Mouse (Mus musculus) heart, embryonic 14.5 days (tissue): ENCODE measurements around the gene Grem1. TPM values are rescaled to one million over a fixed set of nuclear protein-coding genes. Genes with fewer than 3 reads are reported as not detected.

ENCODE experiments used
- ATAC-seq: fragments of 200-750 bp; cut with Nextera tagmentation; 2 replicates; pipeline ENCODE4 v1.8.0; 2017; ENCODE audit warnings: low read depth, moderate TSS enrichment; ENCODE audit not compliant: insufficient number of reproducible peaks, insufficient read depth, low FRiP score
- H3K27ac ChIP-seq, 2 experiments: fragments of 200-500 bp in 1 of 2; fragments of 300-500 bp in 1 of 2; sonication (generic) in 1 of 2; replicated peaks in 1 of 2; 2 replicates each; pipeline ENCODE4 v1.5.1; 2012 to 2014; ENCODE audit warnings: low read depth in 2 of 2, low read length in 2 of 2, control low read depth in 1 of 2, mild to moderate bottlenecking in 1 of 2, mixed read lengths in 1 of 2; ENCODE audit not compliant: control insufficient read depth in 1 of 2, insufficient read depth in 1 of 2
- H3K27me3 ChIP-seq: fragments of 300-500 bp; sonication (generic); 2 replicates; pipeline ENCODE4 v1.6.1; 2014; ENCODE audit warnings: mild to moderate bottlenecking, low read length, control low read depth; ENCODE audit not compliant: control insufficient read depth, insufficient read depth
- H3K36me3 ChIP-seq: fragments of 300-500 bp; sonication (generic); 2 replicates; pipeline ENCODE4 v1.6.1; 2014; ENCODE audit warnings: mild to moderate bottlenecking, control low read depth, low read length, mixed read lengths; ENCODE audit not compliant: control insufficient read depth, insufficient read depth
- H3K4me1 ChIP-seq, 2 experiments: fragments of 200-500 bp in 1 of 2; fragments of 300-500 bp in 1 of 2; sonication (generic) in 1 of 2; 2 replicates each; pipeline ENCODE4 v1.6.1; 2012 to 2014; ENCODE audit warnings: low read length in 2 of 2, control low read depth in 1 of 2, mixed read lengths in 1 of 2; ENCODE audit not compliant: control insufficient read depth in 2 of 2, insufficient read depth in 2 of 2
- H3K4me2 ChIP-seq: fragments of 300-500 bp; sonication (generic); 2 replicates; pipeline ENCODE4 v1.6.1; 2014; ENCODE audit warnings: mild to moderate bottlenecking, low read length
- H3K4me3 ChIP-seq, 2 experiments: fragments of 200-500 bp in 1 of 2; fragments of 300-500 bp in 1 of 2; sonication (generic) in 1 of 2; 2 replicates each; pipeline ENCODE4 v1.5.1; 2012 to 2014; ENCODE audit warnings: low read length in 2 of 2, mild to moderate bottlenecking in 2 of 2, control low read depth in 1 of 2, low read depth in 1 of 2, moderate library complexity in 1 of 2; ENCODE audit not compliant: control insufficient read depth in 1 of 2, insufficient read depth in 1 of 2
- H3K9ac ChIP-seq: fragments of 300-500 bp; sonication (generic); 2 replicates; pipeline ENCODE4 v1.6.1; 2014; ENCODE audit warnings: mild to moderate bottlenecking, low read length
- H3K9me3 ChIP-seq: fragments of 300-500 bp; sonication (generic); 2 replicates; pipeline ENCODE4 v1.6.1; 2016; ENCODE audit warnings: low read length, control low read depth; ENCODE audit not compliant: control insufficient read depth
- WGBS: fragments of 180-500 bp; shearing (Covaris S2); extraction: QIAGEN DNeasy Blood & Tissue Kit; methylation state at CpG from one replicate; pipeline ENCODE4 v1.1.7; 2014; 5-methylcytosine and 5-hydroxymethylcytosine counted together
- polyA plus RNA-seq: library from polyadenylated mRNA; unstranded; fragments of >200 nt; fragmentation: Nextera tagmentation; extraction: Ambion mirVana; gene quantifications from 2 replicates; pipeline ENCODE4 v1.2.1, GENCODE M21; 2014

Gene Grem1
- polyA plus RNA-seq, 1 experiment from 2014 or later, result 0.05 TPM

DNA sequence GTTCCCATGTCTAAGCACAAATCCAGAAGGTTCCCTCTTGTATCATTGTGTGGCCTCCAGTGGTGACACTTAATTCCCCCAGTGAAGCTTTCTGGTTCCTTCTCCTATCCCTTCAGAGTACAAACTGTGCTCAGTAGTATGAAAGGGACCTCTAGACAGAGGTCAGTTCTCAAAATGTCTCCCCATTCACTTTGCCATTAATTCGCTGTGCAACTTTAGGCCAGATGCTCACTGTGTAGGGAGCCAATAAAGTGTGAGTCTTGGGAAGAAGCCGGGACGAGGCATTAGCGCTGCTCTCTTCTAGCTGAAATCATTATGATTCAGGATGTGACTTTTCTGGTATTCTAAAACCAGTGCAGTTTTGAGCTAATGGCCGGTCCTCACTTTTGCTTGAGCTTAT is 61.8 kb downstream of the Grem1 start:
- Histone ChIP-seq H3K9me3 (no peaks in the 10 kb centered on the region), H3K27me3 (peaks cover 12% of the 10 kb centered on the region; the same call in 1 of the 2 replicates), H3K36me3 (no peaks in the 10 kb centered on the region), H3K4me1 (peaks cover 0 to 3% of the 10 kb centered on the region in 2 experiments; a peak in 1 of 4 replicates), H3K27ac (no peak overlapping the region), H3K4me2 (no peak overlapping the region), H3K4me3 (no peak overlapping the region), H3K9ac (no peak overlapping the region)
- WGBS, result 89% methylated on average over 5 of the region's 5 CpGs
- no peak for ATAC-seq

DNA sequence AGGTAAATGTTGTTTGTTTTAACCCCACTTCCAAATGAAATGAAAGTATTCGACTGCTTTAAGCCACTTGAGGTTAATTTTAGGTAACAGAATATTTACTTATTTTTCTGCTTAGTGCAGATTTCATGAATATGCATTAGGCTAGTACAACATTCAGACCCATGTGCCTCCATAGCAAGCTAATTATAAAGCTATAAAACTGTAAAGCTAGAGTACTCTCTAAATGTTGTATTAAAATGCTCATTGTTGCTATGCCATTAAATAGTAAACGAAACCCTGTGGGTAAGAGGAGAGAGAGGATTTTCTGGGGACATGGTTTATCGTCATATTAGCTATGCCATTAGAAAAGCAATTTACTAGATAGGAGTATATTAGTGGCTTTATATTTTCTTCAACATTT is 62.2 kb downstream of the Grem1 start:
- H3K9ac ChIP-seq, result no peak overlapping the region
- no peak overlapping the region for H3K4me3 ChIP-seq
- ATAC-seq, result no peak
- H3K27me3 ChIP-seq, result peaks cover 12% of the 10 kb centered on the region; the same call in 1 of the 2 replicates
- no peak overlapping the region for H3K4me2 ChIP-seq
- H3K4me1 ChIP-seq, result no peaks in the 10 kb centered on the region
- H3K9me3 ChIP-seq, result no peaks in the 10 kb centered on the region
- H3K27ac ChIP-seq, result no peak overlapping the region
- H3K36me3 ChIP-seq, result no peaks in the 10 kb centered on the region
- 76% methylated on average over 3 of the region's 3 CpGs for WGBS

Other genes starting within 250 kb of the Grem1 start
- 0.82 and 0.99 TPM in 2 replicates for gene Scg5, start 70.5 kb upstream of the Grem1 start, polyA plus RNA-seq
- gene Arhgap11a, start 90.0 kb upstream of the Grem1 start, polyA plus RNA-seq, result 4.4 and 4.9 TPM in 2 replicates